Mouse (Mus musculus) kidney, adult 2 months (tissue): Measurements from ENCODE around the gene Tnfrsf9.

ENCODE experiments used
- CTCF ChIP-seq: fragments of 200-500 bp; conservative IDR thresholded peaks from 2 replicates; pipeline ENCODE4 v1.5.1; 2011; ENCODE audit warnings: low read depth, mild to moderate bottlenecking, control low read depth, low read length, moderate library complexity, mixed read lengths; ENCODE audit not compliant: insufficient read depth, insufficient read length
- POLR2A ChIP-seq: fragments of 200-500 bp; IDR thresholded peaks from one replicate; pipeline ENCODE4 v1.6.1; 2011; ENCODE audit warnings: low read depth, low read length, control low read depth

- TF ChIP-seq POLR2A (no peak), CTCF (peak; percentile 61)
Measured at GRCm38 (mm10) chr4:150990148-150990547, 75.8 kb downstream of the Tnfrsf9 start.
